Mouse (Mus musculus) midbrain, embryonic 12.5 days (tissue): ENCODE measurements at regions not wholly inside any gene's neighbourhood (a gene's known extent, or its start where the extent isn't known, plus 50 kb on each side); places are given as distances from the start of the nearest gene placed in this dataset.

Experiments used
- ATAC-seq: fragments of 200-750 bp; cut with Nextera tagmentation; 2 replicates; pipeline ENCODE4 v1.8.0; 2017; ENCODE audit warnings: low read depth, moderate TSS enrichment, moderate library complexity; ENCODE audit not compliant: low FRiP score
- H3K27ac ChIP-seq: fragments of 300-500 bp; sonication (generic); replicated peaks from 2 replicates; pipeline ENCODE4 v1.5.1; 2016; ENCODE audit warnings: mild to moderate bottlenecking
- H3K27me3 ChIP-seq: fragments of 300-500 bp; sonication (generic); 2 replicates; pipeline ENCODE4 v1.6.1; 2016; ENCODE audit warnings: mild to moderate bottlenecking
- H3K36me3 ChIP-seq: fragments of 300-500 bp; sonication (generic); 2 replicates; pipeline ENCODE4 v1.6.1; 2016
- H3K4me1 ChIP-seq: fragments of 300-500 bp; sonication (generic); 2 replicates; pipeline ENCODE4 v1.6.1; 2016
- H3K4me2 ChIP-seq: fragments of 300-500 bp; sonication (generic); replicated peaks from 2 replicates; pipeline ENCODE4 v1.6.1; 2016; ENCODE audit warnings: mild to moderate bottlenecking, moderate library complexity
- H3K4me3 ChIP-seq: fragments of 300-500 bp; sonication (generic); 2 replicates; pipeline ENCODE4 v1.5.1; 2016; ENCODE audit warnings: mild to moderate bottlenecking
- H3K9ac ChIP-seq: fragments of 300-500 bp; sonication (generic); replicated peaks from 2 replicates; pipeline ENCODE4 v1.6.1; 2016; ENCODE audit warnings: mild to moderate bottlenecking, moderate library complexity
- H3K9me3 ChIP-seq: fragments of 300-500 bp; sonication (generic); 2 replicates; pipeline ENCODE4 v1.6.1; 2016; ENCODE audit warnings: mild to moderate bottlenecking
- WGBS: fragments of 180-500 bp; shearing (Covaris S2); methylation state at CpG from one replicate; pipeline ENCODE4 v1.1.7; 2016; 5-methylcytosine and 5-hydroxymethylcytosine counted together

- H3K27me3 ChIP-seq = peaks cover 63% of the 10 kb centered on the region
- H3K36me3 ChIP-seq = no peaks in the 10 kb centered on the region
- H3K9ac ChIP-seq = no peak overlapping the region
- H3K27ac ChIP-seq = no peak overlapping the region
- H3K4me3 ChIP-seq = no peak overlapping the region
- ATAC-seq = no peak
- peaks cover 17% of the 10 kb centered on the region for H3K4me1 ChIP-seq
- 22% methylated on average over 8 of the region's 8 CpGs for WGBS
- H3K9me3 ChIP-seq = no peaks in the 10 kb centered on the region
- H3K4me2 ChIP-seq = no peak overlapping the region; the same call in 1 of the 2 replicates
Measured at GRCm38 (mm10) chr13:70149041-70149898, 347.1 kb downstream of the Med10 start.

GRCm38 (mm10) chr13:70149899-70150184, 347.6 kb downstream of the Med10 start:
- no peak for ATAC-seq
- no peak overlapping the region for H3K4me3 ChIP-seq
- H3K27ac ChIP-seq = no peak overlapping the region
- peaks cover 58% of the 10 kb centered on the region for H3K27me3 ChIP-seq
- H3K9me3 ChIP-seq = no peaks in the 10 kb centered on the region
- H3K9ac ChIP-seq = no peak overlapping the region
- H3K4me1 ChIP-seq = peaks cover 17% of the 10 kb centered on the region
- no peaks in the 10 kb centered on the region for H3K36me3 ChIP-seq
- H3K4me2 ChIP-seq = no peak overlapping the region; the same call in 1 of the 2 replicates
- 41% methylated on average over 10 of the region's 10 CpGs for WGBS

GRCm38 (mm10) chr13:70153062-70153461, 350.9 kb downstream of the Med10 start:
- Histone ChIP-seq H3K27me3 (peaks cover 36% of the 10 kb centered on the region), H3K36me3 (no peaks in the 10 kb centered on the region), H3K9ac (no peak overlapping the region), H3K4me1 (peaks cover 12% of the 10 kb centered on the region), H3K4me2 (no peak overlapping the region), H3K9me3 (no peaks in the 10 kb centered on the region), H3K4me3 (no peak overlapping the region), H3K27ac (no peak overlapping the region)
- 70% methylated on average over 8 of the region's 8 CpGs for WGBS
- ATAC-seq = 0 out of 2 replicates have a peak, but pooled peaks have one; percentile 16

- H3K9me3 ChIP-seq = no peaks in the 10 kb centered on the region
- WGBS = 44% methylated on average over 5 of the region's 5 CpGs
- H3K4me1 ChIP-seq = no peaks in the 10 kb centered on the region
- H3K9ac ChIP-seq = no peak overlapping the region
- H3K27me3 ChIP-seq = peaks cover 15% of the 10 kb centered on the region; the same call in 1 of the 2 replicates
- ATAC-seq = no peak
- no peak overlapping the region for H3K4me3 ChIP-seq
- no peak overlapping the region for H3K27ac ChIP-seq
- no peaks in the 10 kb centered on the region for H3K36me3 ChIP-seq
- H3K4me2 ChIP-seq = no peak overlapping the region
Measured at GRCm38 (mm10) chr13:70155596-70155995, 353.4 kb downstream of the Med10 start.

GRCm38 (mm10) chr13:70156975-70157588, 354.9 kb downstream of the Med10 start:
- H3K4me2 ChIP-seq = no peak overlapping the region
- 87% methylated on average over 8 of the region's 8 CpGs for WGBS
- no peak overlapping the region for H3K4me3 ChIP-seq
- H3K27me3 ChIP-seq = 0 out of 2 replicates have a peak, but pooled peaks cover 4% of the 10 kb centered on the region
- no peak for ATAC-seq
- no peak overlapping the region for H3K9ac ChIP-seq
- no peak overlapping the region for H3K27ac ChIP-seq
- H3K36me3 ChIP-seq = no peaks in the 10 kb centered on the region
- H3K4me1 ChIP-seq = no peaks in the 10 kb centered on the region
- H3K9me3 ChIP-seq = no peaks in the 10 kb centered on the region

GRCm38 (mm10) chr13:70159065-70159464, 356.9 kb downstream of the Med10 start:
- Histone ChIP-seq H3K9ac (no peak overlapping the region), H3K36me3 (no peaks in the 10 kb centered on the region), H3K4me3 (no peak overlapping the region), H3K27me3 (no peaks in the 10 kb centered on the region), H3K9me3 (no peaks in the 10 kb centered on the region), H3K4me1 (no peaks in the 10 kb centered on the region), H3K27ac (no peak overlapping the region), H3K4me2 (no peak overlapping the region)
- 87% methylated on average over 3 of the region's 3 CpGs for WGBS
- no peak for ATAC-seq

- ATAC-seq = no peak
- Histone ChIP-seq H3K9me3 (no peaks in the 10 kb centered on the region), H3K4me3 (no peak overlapping the region), H3K36me3 (no peaks in the 10 kb centered on the region), H3K4me1 (no peaks in the 10 kb centered on the region), H3K27me3 (no peaks in the 10 kb centered on the region), H3K27ac (no peak overlapping the region), H3K9ac (no peak overlapping the region), H3K4me2 (no peak overlapping the region)
- WGBS = 72% methylated on average over 6 of the region's 6 CpGs
Measured at GRCm38 (mm10) chr13:70159604-70160003, 357.4 kb downstream of the Med10 start.

GRCm38 (mm10) chr13:70162115-70162514, 359.9 kb downstream of the Med10 start:
- ATAC-seq = no peak
- Histone ChIP-seq H3K4me1 (no peaks in the 10 kb centered on the region), H3K36me3 (no peaks in the 10 kb centered on the region), H3K27ac (no peak overlapping the region), H3K4me2 (no peak overlapping the region), H3K9me3 (no peaks in the 10 kb centered on the region), H3K9ac (no peak overlapping the region), H3K4me3 (no peak overlapping the region), H3K27me3 (no peaks in the 10 kb centered on the region)
- 84% methylated on average over 4 of the region's 4 CpGs for WGBS

GRCm38 (mm10) chr13:70165511-70166225, 363.5 kb downstream of the Med10 start:
- Histone ChIP-seq H3K9ac (no peak overlapping the region), H3K4me1 (no peaks in the 10 kb centered on the region), H3K4me2 (no peak overlapping the region), H3K27ac (no peak overlapping the region), H3K4me3 (no peak overlapping the region), H3K36me3 (no peaks in the 10 kb centered on the region), H3K9me3 (no peaks in the 10 kb centered on the region), H3K27me3 (no peaks in the 10 kb centered on the region)
- WGBS = 74% methylated on average over 15 of the region's 15 CpGs
- ATAC-seq = no peak

- WGBS = 88% methylated on average over 4 of the region's 4 CpGs
- ATAC-seq = no peak
- H3K4me1 ChIP-seq = no peaks in the 10 kb centered on the region
- H3K9ac ChIP-seq = no peak overlapping the region
- H3K27ac ChIP-seq = no peak overlapping the region
- no peaks in the 10 kb centered on the region for H3K9me3 ChIP-seq
- H3K4me2 ChIP-seq = no peak overlapping the region
- no peaks in the 10 kb centered on the region for H3K27me3 ChIP-seq
- no peaks in the 10 kb centered on the region for H3K36me3 ChIP-seq
- no peak overlapping the region for H3K4me3 ChIP-seq
Measured at GRCm38 (mm10) chr13:70167747-70168146, 365.6 kb downstream of the Med10 start.

- Histone ChIP-seq H3K9me3 (no peaks in the 10 kb centered on the region), H3K27ac (no peak overlapping the region), H3K36me3 (no peaks in the 10 kb centered on the region), H3K4me2 (no peak overlapping the region), H3K4me3 (no peak overlapping the region), H3K27me3 (no peaks in the 10 kb centered on the region), H3K4me1 (no peaks in the 10 kb centered on the region), H3K9ac (no peak overlapping the region)
- ATAC-seq = no peak
- 89% methylated on average over 3 of the region's 3 CpGs for WGBS
Measured at GRCm38 (mm10) chr13:70168906-70169305, 366.7 kb downstream of the Med10 start.

- H3K9me3 ChIP-seq = no peaks in the 10 kb centered on the region
- no peaks in the 10 kb centered on the region for H3K27me3 ChIP-seq
- no peak overlapping the region for H3K9ac ChIP-seq
- H3K27ac ChIP-seq = no peak overlapping the region
- no peak for ATAC-seq
- no peak overlapping the region for H3K4me2 ChIP-seq
- 93% methylated on average over 2 of the region's 2 CpGs for WGBS
- no peak overlapping the region for H3K4me3 ChIP-seq
- H3K4me1 ChIP-seq = no peaks in the 10 kb centered on the region
- no peaks in the 10 kb centered on the region for H3K36me3 ChIP-seq
Measured at GRCm38 (mm10) chr13:70177066-70177465, 374.9 kb downstream of the Med10 start.
